Mouse (Mus musculus) spleen, postnatal 10 days (tissue): ENCODE data around the gene Eml4.

Source experiments
- DNase-seq, 2 experiments: peaks; one replicate each; pipeline ENCODE4 v3.0.0; 2021 to 2022; ENCODE audit warnings: low spot score in 2 of 2

The Eml4 gene

DNA sequence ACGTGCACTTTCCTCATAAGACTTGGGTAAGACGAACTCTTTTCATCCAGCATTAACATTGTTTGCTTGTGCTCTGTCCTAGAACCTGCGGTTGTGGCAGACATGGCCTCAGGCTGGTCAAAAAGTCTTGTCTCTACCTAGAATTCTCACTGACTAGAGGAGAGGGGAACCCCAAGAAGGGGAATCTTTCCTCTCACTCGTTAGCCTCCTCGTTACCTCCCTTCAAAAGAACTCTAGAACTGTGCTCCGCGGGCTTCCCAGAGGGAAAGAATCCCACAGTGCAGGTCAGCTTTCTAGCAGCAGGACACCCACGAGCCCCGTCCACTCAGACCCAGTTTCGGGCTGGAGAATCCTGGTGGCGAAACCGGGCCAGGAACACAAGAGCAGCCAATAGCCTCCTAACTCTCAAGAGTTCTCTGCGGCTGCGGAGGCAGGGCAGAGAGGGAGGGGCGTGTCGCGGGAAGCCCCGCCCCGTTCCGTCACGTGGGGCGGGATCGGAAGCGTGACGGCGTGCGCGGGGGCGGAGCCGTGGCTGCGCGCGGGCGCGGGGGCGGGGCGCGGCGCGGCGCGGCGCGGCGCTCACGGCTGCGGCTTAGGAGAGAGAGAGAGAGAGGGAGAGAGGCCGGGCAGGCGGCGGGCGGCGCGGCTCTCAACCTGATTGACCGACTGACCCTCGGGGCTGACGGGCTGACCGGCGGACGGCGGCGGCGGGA is at the start of gene Eml4:
TSS of gene Eml4 (plus strand) at position 553 of the 713 bp plus-strand sequence.
- DNase-seq, result peak; percentile 90 to 95

DNA sequence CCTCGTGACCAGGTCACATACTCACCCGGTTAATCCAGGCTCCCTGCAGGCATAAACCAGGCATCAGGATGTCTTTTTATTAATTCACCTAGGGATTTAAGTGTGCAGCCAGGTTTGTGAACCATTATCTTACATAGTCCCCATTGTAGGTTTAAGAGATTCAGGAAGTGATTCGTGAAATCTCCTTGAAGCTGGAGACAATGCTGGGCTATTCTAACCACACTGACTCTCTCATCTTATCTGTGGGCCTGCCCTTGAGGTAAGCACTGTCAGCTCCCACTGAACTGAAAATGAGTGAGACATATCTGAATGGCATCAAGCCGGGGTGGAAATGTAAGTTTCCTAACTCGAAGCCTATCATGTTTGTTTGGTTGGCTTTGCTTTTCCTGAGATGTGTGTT is 49.3 kb upstream of the Eml4 start:
- no peak for DNase-seq

DNA sequence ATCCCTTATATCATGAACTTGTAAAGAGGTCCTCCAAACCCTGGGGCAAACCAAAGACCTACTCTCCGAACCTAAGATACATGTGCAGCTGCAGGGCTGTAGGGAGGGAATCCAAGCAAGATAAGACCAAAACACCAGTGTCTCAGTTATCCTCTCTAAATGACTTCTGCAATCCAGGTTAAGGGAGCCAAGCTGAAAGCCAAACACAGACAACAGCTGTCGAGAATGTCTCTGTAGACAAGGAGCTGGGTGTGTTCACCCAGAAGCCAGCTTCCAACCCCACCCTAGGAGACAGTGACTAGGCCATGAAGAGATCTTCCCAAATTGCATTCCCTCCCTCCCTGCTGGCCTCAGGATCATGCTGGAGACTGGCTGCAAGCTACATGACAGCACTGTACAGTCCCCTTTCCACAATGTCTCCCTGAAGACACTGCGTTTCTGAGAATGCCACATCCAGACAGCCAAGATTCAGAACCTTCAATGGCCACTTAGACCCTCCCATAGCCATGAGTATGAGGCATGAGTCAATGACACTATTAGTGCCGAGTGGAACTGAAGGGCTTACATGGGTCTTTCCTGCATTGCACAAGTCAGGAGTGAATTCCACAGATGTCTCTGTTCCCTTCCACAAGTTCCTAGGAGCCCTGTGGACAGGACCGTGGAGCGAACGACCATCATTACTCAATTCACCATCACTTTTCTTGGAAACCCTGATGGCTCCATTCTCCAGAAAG is 46.5 kb upstream of the Eml4 start:
- DNase-seq, result no peak

DNA sequence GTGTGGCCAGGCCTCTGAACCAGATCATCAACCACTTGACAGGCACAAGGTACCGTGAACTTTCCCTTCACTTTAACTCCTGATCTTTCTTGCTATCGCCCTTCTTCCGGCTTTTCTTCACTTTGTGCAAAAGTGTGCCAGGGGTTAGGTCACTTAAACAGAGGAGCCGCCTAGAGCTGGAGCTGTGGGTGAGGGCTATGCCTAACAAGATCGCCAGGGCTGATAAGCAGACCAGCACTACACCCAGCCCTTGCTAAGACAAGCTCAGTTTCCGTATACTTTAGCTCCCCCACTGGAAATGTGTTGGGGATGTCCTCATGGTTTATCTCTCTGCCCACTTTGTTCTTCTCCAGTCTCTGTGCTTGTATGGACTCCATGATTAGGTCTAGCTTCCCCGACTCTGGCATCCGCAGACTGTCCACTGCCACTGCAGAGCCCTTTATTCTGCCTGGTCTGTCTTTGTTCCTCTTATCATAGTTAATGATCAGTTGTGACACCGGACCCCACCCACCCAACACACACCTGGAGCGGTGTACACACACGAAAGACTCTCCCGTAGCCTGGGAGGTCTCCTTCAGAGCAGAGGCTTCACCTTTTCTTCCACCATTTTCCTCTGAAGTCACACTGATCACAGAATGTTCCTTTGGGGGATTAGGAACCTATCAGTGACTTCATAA is 43.6 kb upstream of the Eml4 start:
- no peak for DNase-seq

DNA sequence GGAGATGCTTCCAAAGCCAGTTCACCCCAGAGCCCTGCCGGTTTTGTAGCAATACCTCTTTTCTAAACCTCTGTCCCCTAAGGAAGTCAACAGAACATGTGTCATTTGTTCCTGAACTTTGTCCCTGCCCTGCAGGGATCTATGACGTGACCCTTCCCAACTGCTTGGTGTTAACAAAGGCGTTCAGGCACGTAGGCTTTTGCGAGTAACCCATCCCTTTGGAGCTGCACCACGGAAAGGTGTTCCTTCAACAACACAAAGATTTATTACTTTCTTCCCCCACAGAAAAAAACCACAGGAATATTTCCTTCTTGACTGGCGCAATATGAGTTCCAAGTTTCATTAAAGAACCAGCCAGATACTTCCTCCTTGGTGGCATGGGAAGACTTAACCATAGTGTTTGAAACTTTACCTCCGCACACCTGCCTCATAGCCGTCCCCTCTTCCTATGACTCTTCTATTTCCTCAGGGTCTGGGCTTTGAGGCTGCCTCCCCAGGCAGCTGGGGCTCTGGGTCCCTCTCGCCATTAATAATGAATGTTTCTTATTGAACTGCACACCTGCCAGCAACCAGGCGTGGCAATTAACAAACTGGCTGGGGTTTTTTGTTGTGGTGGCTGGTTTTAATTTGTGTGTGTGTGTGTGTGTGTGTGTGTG is 43.0 kb upstream of the Eml4 start:
- no peak for DNase-seq

DNA sequence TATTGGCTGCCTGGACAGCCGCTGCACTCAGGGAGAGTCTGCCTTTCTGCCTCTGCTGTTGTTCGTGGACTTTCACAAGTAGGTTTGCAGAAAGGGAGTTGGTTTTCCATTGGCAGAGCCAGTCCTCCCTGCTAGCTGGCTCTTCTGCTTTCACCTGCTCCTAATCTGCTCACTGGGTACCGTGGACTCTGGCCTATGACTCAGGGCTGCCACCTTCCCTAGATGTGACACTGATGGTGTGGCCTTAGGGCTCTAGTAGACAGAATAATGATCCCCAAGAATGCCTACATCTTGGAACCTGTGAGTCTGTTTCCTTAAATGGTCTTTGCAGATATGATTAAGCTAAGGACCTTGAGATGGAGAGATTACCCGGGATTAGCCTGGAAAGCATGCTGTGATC is 42.3 kb upstream of the Eml4 start:
- DNase-seq, result no peak

DNA sequence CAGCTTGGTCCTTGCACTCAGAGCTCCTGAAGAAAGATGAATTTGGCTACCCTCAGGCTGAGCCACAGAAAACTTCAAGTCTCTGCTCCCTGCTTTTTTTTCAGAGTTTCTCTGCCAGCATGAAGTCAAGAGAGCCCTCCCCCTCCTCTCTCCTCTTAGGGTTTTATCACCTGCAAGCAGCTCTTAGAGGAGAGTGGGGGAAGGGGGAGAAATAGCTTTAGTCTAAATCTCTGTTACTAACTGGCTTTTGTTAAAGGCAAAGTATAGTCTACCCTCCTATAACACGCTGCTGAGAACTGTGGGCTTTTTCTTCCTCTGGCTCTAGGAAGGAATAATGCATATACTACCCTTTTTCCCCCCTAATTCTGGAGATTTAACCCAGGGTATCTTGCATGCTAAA is 41.5 kb upstream of the Eml4 start:
- no peak for DNase-seq

DNA sequence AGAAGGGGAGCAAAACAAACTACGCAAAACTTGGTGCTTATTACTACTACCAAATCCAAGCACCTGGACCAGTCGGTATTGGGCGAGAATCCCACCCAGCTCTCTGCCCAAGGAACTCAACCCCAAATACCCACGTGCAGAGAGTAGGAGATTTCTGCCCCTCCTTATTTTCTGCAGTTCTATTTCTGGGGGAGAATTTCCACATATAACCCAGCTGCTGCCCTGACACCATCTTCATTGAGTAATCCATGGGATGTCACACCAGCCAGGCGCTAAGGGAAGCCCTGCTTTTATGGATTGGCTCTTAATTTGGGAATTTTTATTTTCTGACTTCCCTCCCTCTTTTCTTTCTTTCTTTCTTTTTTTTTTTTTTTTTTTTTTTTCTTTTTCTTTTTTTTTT is 38.9 kb upstream of the Eml4 start:
- DNase-seq, result no peak

DNA sequence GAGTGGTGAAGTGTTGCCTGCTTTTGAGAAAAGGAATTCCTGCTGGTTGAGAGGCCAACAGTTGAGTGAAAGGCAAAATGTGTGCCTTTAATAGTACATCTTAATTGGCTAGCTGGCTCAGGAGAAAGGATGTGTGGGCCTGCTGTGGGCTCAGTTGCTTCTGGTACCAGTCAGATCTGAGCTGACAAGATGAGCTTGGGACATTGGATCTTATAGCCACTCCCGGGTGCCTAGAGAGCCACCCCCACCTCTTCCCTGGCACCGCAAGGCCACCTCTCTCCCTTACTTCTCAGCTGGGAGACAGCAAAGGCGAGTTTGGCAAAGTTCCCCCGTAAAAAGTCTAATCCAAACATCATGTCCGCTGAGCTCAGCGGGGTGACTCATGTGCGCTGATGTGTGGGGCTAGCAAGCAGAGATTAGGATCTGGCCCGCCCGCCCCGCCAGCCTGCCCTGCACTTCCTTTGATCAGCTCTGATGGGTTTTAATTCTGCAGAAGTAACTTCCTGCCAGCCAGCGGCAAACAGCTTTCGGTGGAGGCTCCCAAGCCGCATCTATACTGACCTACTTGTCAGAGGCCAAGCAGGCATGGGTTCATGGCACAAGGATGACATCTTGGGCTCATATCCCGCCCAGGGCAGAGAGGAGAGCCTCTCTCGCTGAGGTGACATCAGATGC is 38.4 kb upstream of the Eml4 start:
- DNase-seq, result peak; percentile 12 to 53

DNA sequence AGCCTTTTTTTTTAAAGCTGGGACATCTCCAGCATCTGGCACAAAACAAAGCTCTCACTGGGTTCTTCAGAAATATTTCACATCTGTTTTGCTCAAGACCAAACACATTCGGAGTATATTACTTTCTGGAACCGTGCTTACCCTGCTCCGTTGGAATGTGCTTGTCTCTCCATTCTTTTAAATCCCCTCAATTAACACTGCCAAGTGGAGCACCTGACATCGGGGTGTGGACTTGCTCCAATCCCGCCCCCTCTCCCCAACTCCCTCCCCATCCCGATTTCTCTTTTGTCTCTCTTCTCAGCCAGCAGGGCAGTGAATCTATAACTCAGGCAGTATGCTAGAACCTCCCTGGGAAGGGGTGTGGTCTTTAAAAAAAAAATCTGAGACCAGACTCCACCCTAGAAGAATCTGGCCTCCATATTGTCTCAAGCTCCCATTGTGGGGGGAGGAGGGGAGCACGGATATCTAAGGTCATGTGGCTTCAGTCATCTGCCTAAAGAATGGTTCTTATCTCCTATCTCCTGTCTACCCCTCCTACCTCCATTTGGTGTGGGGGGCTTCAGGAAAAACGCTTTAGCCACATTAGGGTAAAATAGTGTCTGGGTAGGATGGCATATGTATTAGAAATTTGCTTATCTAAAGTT is 37.6 kb upstream of the Eml4 start:
- no peak for DNase-seq

DNA sequence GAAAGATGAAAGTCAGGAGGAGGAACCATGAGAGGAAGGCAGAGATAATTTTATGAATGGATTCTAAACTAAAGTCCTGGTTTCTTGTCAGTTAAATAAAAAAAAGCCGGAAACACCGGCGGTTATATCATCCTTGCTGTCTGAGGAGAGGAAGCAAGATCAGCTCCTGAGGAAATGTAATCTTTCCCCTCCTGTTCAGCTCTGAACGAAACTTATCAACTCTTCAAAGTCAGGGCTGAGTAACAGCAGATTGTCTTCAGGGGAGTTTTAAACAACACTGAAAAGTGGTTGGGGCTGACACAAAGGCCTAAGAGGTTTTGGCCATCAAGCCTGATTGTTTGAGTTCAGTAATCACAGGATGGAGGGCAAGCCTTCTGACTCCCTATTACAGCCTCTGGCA is 35.3 kb upstream of the Eml4 start:
- DNase-seq, result no peak

DNA sequence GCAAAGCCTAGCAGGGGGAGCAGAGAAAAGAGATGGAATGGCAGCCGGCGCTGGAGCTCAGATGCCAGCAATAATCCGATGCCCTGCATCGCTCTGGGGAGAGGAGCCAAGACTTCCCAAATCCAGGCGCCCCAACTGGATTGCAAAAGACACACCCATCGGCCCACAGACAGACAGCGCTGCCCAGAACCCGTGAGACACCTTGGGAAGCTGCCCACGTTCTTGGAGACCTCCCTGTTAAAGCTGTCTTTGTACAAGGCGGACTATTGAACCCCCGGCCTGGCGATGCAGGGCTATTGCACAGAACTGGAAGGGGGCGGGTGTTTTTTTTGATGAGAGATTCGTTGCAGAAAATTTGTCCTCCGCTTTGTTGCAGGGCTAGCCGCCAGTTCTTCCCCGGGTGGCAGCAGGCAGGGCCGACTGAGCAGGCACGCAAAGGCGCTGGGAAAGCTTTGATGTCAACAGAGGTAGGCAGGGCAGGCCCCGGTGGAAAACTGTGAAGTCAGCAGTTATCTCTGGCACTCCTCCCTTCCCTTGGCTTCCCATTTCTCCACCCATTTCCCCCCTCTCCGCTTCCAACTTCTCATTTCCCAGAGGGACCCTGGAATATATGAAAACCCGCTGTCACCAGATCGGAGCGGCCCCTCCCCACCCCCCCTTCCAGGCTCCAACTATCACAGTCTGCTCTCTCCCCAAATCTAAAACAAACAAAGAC is 28.0 kb upstream of the Eml4 start:
- no peak for DNase-seq

DNA sequence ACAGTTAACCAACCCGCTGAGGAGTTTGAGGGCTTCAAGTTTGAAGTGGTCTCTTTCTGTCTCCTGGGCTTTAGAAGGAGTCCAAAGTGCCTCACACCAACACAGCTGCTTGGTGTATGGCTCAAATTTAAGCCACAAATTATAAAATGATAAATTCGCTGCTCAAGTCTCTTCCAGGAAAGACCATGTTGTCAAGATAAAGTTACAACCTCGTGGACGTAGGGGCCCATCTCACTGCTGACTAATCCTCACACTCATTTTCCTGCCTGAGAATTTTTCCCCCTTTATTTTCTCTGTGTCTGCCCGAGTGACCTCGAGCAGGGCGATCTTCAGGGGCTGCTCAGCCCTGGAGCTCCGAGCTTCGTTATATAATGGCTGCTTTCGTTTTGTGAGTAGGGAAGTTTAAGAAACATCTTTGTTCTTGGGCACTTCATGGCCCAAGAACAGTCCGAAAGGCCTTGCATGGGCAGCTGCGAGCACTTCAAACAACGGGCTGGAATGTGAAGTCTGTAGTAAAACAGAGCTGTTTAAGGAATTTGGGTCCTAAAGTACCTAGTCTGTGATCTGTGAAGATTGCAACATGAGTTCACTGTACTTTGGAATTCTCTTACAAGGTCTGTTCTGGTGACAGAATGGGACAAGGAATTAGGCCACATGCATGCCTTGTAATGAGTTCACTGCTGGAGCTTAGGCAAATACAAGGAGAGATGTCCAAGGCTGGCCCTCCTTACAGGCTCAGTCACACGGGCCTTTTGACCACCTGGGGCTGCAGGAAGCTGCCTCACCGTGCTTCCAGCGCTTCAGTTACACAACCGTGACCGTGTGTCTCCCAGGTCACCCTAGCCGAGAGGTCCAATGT is 27.1 kb upstream of the Eml4 start:
- DNase-seq, result no peak

DNA sequence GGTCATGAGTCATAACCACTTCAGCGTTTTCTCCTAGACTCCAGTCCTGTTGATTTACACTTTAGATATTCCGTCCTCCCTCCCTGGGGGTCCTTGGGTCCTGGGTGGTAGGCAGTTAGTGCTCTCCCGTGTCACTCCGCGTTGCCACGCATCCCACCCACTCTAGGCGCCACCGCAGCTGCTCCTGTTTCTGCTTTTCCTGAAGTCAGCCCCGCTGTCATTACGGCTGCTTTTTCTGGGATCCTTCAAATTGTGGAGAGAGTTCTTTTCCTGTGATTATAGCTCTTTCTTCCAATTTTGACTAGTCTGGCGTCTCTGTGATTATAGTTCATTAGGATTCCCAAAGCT is 26.5 kb upstream of the Eml4 start:
- no peak for DNase-seq

DNA sequence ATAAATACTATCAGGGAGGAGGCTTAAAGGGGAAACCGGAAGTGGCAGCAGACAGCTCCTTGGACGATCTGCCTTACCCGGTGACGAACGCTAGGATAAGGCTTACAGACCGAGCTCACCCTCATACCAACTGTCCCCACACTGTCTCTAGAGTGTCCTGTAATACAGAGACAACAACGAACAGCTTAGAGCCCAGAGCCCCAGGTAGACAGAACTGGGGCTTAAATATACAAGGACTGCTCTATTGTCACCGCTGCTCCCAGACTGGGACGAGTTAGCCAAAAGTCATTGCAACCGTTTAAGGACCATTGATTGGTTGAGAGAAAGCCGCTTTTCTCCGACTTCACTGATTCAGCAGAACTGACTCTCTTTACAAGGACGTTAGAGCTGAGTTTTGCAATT is 15.5 kb upstream of the Eml4 start:
- DNase-seq, result no peak

DNA sequence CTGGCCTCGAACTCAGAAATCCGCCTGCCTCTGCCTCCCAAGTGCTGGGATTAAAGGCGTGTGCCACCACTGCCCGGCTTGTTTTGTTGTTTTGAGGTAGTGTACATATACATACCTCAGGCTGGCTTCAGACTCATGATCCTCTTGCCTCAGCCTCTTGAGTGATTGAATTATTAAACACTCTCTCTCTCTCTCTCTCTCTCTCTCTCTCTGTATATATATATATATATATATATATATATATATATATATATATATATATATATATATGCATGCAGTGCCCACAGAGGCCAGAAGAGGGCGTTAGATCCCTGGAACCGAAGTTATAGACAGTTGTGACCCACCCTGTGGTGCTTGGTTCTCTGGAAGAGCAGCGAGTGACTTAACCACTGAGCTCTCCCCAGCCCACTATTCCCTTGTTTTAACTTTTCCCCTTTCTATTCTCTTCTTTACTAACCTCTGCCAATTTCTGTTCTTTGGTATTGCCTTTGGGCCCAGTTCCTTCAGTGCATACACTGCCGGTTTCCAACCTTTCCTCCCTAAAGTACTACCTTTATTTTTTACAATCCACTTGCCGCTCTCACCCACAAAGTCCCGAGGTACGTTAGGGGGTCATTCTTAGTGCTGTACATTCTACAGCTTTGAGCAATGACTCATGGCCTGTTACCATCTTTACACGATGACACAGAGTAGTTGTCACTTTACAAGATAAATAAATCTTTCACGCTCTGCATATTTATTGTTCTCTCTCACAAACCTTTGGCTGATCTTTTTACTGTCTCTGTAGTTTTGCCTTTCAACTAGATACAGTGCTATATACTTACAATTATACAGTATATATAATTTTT is 13.5 kb upstream of the Eml4 start:
- DNase-seq, result no peak

DNA sequence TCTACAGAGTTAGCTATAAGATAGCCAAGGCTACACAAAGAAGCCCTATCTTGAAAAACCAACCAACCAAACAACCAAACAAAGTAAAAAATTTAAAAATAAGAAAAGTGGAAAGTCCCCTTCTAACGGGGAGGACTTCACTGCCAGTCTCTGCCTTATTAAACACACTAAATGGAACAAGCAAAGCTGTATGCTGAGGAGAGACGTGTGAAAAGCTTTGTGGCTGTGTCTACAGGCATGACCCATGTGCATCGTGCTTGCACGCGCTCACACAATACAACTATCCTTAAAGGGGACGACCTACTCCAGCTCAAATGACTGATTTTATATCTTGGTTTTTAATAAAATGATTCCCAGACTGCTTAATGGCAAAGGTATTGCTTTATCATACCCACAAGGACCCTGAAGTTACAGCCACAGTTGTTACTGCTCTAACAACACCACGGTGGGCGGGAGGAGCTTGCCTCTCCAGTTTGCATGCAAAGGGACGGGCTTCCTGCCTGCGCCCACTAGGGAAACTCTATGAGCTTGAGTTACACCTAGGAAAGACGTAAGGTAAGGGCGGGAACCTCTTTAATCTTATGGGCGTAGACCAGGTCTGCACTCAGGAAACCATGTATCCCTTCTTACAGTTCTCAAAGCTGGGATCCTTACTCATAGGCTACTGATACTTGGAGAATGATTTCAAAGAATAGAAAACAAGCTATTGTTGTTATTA is 11.2 kb upstream of the Eml4 start:
- no peak for DNase-seq

DNA sequence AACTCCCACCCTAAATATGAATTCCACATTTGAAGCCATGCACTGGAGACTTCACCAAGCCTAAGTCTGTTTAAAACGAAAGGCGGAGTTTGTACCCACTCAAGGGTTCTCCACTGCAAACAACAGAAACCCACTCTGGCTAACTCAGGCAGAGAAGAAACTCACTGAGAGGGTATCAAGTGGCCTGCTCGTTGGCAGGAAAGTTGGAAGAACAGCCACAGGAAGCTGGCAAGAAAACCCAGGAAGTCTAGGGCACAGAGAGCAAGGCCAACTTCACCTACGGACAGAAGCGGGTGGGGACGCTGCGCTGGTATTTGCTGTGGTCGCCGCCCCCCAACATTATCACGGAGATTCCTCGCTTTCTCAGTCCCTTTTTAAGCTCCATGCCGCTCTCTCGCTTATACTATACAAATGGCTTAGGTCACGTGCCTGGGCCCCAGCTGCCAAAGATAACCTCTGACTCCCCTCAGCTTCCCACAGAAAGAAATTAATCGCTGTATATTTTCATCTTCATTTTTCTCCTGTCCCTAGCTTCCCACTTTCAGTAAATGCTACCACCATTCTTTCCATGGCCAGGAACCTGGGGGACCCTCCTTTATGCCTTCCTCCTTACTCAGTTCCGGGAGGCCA is 9.7 kb upstream of the Eml4 start:
- no peak for DNase-seq
